In genomic region chr6:85069023-85069985, GRCm38 (mm10) we compare ENCODE assay signal across 7 mouse cellular contexts. TPM values are rescaled to one million over a fixed set of nuclear protein-coding genes. Genes with fewer than 3 reads are reported as not detected.
DNase-seq lines count a peak whose midpoint lies in the region; ATAC-seq lines count a peak whose summit lies in the region.

TSS of gene Exoc6b (minus strand) at chr6:85069513.

- peak within 1 kb of the TSS; percentile 69 for H3K4me2 ChIP-seq in intestine, embryonic 16.5 days (ENCODE audit: low read depth, low read length)
- H3K4me2 ChIP-seq in midbrain, embryonic 11.5 days, result peak within 1 kb of the TSS; percentile 85

- ATAC-seq in intestine, embryonic 16.5 days, result peak; percentile 97
- peak; percentile 94 for ATAC-seq in midbrain, embryonic 11.5 days (ENCODE audit: low FRiP score)

- peak within 1 kb of the TSS; percentile 94 for H3K4me3 ChIP-seq in intestine, embryonic 16.5 days (ENCODE audit: low read length)
- H3K4me3 ChIP-seq in midbrain, embryonic 11.5 days (ENCODE audit: low read depth, low read length), result peak within 1 kb of the TSS; percentile 82

- DNase-seq in adrenal gland, adult 18-20 months (ENCODE audit: low spot score in 2 of 2), result peak; percentile 92 to 93
- DNase-seq in embryo, embryonic 11 days, result peak; percentile 90
- DNase-seq in gastrocnemius, postnatal 36 days, result peak; percentile 83 to 84
- peak; percentile 90 to 91 for DNase-seq in left cerebral cortex, postnatal 36 days (ENCODE audit: low spot score in 2 of 2)
- DNase-seq in midbrain, embryonic 11.5 days (ENCODE audit: low spot score, missing footprints), result peak; percentile 99
- DNase-seq in skeletal muscle tissue, adult 2 months (ENCODE audit: low read depth, low spot score), result peak; percentile 49

- under 1% methylated on average over 63 of the region's 63 CpGs for WGBS in intestine, embryonic 16.5 days
- WGBS in midbrain, embryonic 11.5 days, result 2% methylated on average over 62 of the region's 63 CpGs

- intact Hi-C loops in gastrocnemius, postnatal 36 days (cut with DNase I), result no loop called here
- intact Hi-C loops in left cerebral cortex, postnatal 36 days (cut with DNase I), result no loop called here

- H3K9ac ChIP-seq in intestine, embryonic 16.5 days (ENCODE audit: low read depth, low read length), result peak within 1 kb of the TSS; percentile 88
- H3K9ac ChIP-seq in midbrain, embryonic 11.5 days (ENCODE audit: low read length), result peak within 1 kb of the TSS; percentile 83

- H3K9me3 ChIP-seq in intestine, embryonic 16.5 days (ENCODE audit: control insufficient read depth, low read length), result no peaks in the 10 kb centered on the region
- H3K9me3 ChIP-seq in midbrain, embryonic 11.5 days (ENCODE audit: control insufficient read depth, low read length), result no peaks in the 10 kb centered on the region

- H3K36me3 ChIP-seq in intestine, embryonic 16.5 days (ENCODE audit: control insufficient read depth, insufficient read depth, low read length), result no peaks in the 10 kb centered on the region
- H3K36me3 ChIP-seq in midbrain, embryonic 11.5 days (ENCODE audit: control insufficient read depth, insufficient read depth, low read length), result no peaks in the 10 kb centered on the region

- no peaks in the 10 kb centered on the region; the same call in 1 of the 2 replicates for H3K27me3 ChIP-seq in intestine, embryonic 16.5 days (replicated peaks; ENCODE audit: control insufficient read depth, insufficient read depth, low read length)
- no peaks in the 10 kb centered on the region; the same call in 1 of the 2 replicates for H3K27me3 ChIP-seq in midbrain, embryonic 11.5 days (ENCODE audit: control insufficient read depth, insufficient read depth, low read length)

- peaks cover 9% of the 10 kb centered on the region for H3K4me1 ChIP-seq in intestine, embryonic 16.5 days (ENCODE audit: control insufficient read depth, insufficient read depth, low read length)
- peaks cover 8% of the 10 kb centered on the region for H3K4me1 ChIP-seq in midbrain, embryonic 11.5 days (ENCODE audit: control insufficient read depth, insufficient read depth, low read length)

- peak within 1 kb of the TSS; percentile 81 for H3K27ac ChIP-seq in intestine, embryonic 16.5 days (ENCODE audit: low read length)
- H3K27ac ChIP-seq in midbrain, embryonic 11.5 days (ENCODE audit: low read depth, low read length), result no peak within 1 kb of the TSS

RNA-seq across cellular contexts. Expression of gene Exoc6b, which starts in this region (rescaled TPM):
- 10 to 100 TPM; 36.8 to 44.7 TPM for total RNA-seq in adrenal gland, adult 18-20 months (2021)
- 10 to 100 TPM; 12.9 to 13.0 TPM for total RNA-seq in gastrocnemius, postnatal 36 days (2021)
- 17.9 and 18.8 TPM in 2 replicates for polyA plus RNA-seq in intestine, embryonic 16.5 days (2015; fragmentation: Nextera tagmentation; extraction: Ambion mirVana)
- 10 to 100 TPM; 71.5 to 90.7 TPM for total RNA-seq in left cerebral cortex, postnatal 36 days (2021)
- 32.0 and 37.0 TPM in 2 replicates for polyA plus RNA-seq in midbrain, embryonic 11.5 days (2014; fragmentation: Nextera tagmentation; extraction: Ambion mirVana)

Comparison
In these comparisons a context has a peak if more than half of its experiments do, and no peak if none do; other contexts are left out.
1. DNase-seq: peak in every context shown above with its lines; median percentile 99 in midbrain, embryonic 11.5 days; 92 in adrenal gland, adult 18-20 months; 90 in left cerebral cortex, postnatal 36 days; 90 in embryo, embryonic 11 days; 84 in gastrocnemius, postnatal 36 days; 49 in skeletal muscle tissue, adult 2 months.